Mouse (Mus musculus) CH12F3 (cell line): Measurements from ENCODE around the gene Itgb6.

Source experiments
- in situ Hi-C: fragments of 300-500 bp; cut with MboI; formaldehyde crosslinking; loops from 2 replicates; pipeline ENCODE4 v1.14.3; 2020; ENCODE audit warnings: low sequenced_read_pairs

The Itgb6 gene

GRCm38 (mm10) chr2:60722514-60722913 lies at the start of gene Itgb6:
Gene Itgb6, minus strand, starts transcription at chr2:60722643.
- in situ Hi-C loops = no loop called here

GRCm38 (mm10) chr2:60766420-60766819 lies 44.0 kb upstream of the Itgb6 start:
- in situ Hi-C loops = no loop called here

DNA sequence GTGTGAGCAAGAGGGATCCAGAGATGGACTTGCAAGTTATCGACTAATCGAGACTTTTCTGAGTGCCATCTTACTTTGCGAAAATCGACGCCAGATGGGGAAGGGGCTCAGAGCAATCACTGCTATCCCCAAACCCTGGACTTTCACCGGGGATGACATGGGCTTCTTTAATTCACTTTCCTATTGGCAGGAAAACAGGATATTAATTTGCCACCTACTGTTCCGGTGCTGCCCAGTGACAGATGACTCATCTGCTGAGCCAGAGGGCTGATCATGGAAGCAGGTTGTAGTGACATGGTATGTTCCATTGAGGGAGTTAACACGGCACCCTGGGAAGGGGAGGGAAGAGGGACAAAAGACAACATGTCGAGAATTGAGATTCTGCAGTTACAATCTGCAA lies 33.8 kb upstream of the Itgb6 start:
- in situ Hi-C loops = no loop called here

- in situ Hi-C loops = no loop called here
Measured at GRCm38 (mm10) chr2:60755101-60755500, 32.7 kb upstream of the Itgb6 start.

DNA sequence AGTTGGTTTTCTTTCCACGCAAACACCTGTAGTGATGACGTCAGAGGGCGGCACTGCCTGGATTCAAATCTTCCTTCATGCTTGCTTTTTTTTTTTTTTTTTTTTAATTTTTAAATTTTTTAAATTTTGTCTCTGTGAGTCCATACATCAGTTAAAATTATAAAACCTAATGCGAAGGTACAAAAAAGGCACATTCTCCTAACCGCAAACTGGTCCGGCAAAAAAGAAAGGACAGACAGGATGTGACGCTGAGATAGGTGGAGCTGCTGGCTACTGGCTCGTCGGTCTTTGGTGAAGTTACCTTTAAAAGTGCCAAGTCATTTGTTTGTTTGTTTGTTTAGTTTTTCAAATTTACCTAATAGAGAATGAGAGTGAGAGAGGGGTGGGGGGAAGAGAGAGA lies 28.8 kb upstream of the Itgb6 start:
- in situ Hi-C loops = no loop called here

- in situ Hi-C loops = no loop called here
Measured at GRCm38 (mm10) chr2:60750591-60750990, 28.1 kb upstream of the Itgb6 start.

- in situ Hi-C loops = loop anchor here (25.0 kb wide), 1 partner anchor 714 kb away; no protein-coding TSS in a partner anchor
Measured at GRCm38 (mm10) chr2:60748585-60748984, 26.1 kb upstream of the Itgb6 start.

GRCm38 (mm10) chr2:60747590-60747989 lies 25.1 kb upstream of the Itgb6 start:
- in situ Hi-C loops = loop anchor here (25.0 kb wide), 1 partner anchor 715 kb away; no protein-coding TSS in a partner anchor

DNA sequence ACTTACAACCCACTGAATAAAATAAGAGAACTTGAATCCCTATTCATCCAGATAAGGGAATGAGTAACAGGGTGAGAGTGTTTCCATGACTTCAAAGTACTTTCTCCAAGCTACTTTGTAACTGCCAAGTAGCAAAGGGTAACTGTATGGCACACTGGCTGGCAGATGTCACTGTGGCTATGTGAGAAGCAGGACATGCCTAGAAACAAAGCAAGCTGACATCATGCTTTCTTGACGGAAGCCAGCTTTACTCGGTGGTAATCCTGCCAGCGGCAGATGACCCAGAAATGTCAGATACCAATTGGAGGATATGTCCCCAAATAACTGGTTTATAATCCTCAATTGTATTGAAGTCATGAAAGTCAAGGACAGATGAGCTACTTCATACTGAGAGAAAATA lies 22.2 kb upstream of the Itgb6 start:
- in situ Hi-C loops = loop anchor here (25.0 kb wide), 1 partner anchor 718 kb away; no protein-coding TSS in a partner anchor

- in situ Hi-C loops = loop anchor here (25.0 kb wide), 1 partner anchor 723 kb away; no protein-coding TSS in a partner anchor
Measured at GRCm38 (mm10) chr2:60739389-60740137, 17.1 kb upstream of the Itgb6 start.

DNA sequence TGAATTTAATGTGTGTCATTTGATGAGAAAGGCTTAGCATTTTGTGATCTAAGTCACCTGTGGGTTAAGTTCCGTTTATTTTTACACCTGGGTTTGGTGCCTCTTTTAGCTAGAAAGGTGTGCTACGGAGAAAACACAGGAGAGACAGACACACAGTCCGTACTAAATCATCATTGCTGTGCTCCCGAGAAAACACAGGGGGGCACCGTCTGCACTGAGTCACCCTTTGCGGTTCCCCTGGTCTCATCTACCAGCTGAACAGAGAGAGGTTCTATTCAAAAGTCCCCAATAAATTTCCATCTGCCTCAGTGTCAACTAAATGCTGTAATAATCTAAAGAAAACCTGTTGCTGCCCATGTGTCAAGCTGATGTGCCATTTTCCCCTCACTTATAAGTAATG lies 8.5 kb upstream of the Itgb6 start:
- in situ Hi-C loops = loop anchor here (25.0 kb wide), 1 partner anchor 731 kb away; no protein-coding TSS in a partner anchor

- in situ Hi-C loops = loop anchor here (25.0 kb wide), 1 partner anchor 732 kb away; no protein-coding TSS in a partner anchor
Measured at GRCm38 (mm10) chr2:60730024-60730423, 7.6 kb upstream of the Itgb6 start.

GRCm38 (mm10) chr2:60728902-60729585 lies 6.6 kb upstream of the Itgb6 start:
- in situ Hi-C loops = loop anchor here (25.0 kb wide), 1 partner anchor 733 kb away; no protein-coding TSS in a partner anchor

GRCm38 (mm10) chr2:60724660-60725059 lies 2.2 kb upstream of the Itgb6 start:
- in situ Hi-C loops = loop anchor here (25.0 kb wide), 1 partner anchor 738 kb away; no protein-coding TSS in a partner anchor

GRCm38 (mm10) chr2:60722967-60723366 lies 524 bp upstream of the Itgb6 start:
- in situ Hi-C loops = no loop called here

DNA sequence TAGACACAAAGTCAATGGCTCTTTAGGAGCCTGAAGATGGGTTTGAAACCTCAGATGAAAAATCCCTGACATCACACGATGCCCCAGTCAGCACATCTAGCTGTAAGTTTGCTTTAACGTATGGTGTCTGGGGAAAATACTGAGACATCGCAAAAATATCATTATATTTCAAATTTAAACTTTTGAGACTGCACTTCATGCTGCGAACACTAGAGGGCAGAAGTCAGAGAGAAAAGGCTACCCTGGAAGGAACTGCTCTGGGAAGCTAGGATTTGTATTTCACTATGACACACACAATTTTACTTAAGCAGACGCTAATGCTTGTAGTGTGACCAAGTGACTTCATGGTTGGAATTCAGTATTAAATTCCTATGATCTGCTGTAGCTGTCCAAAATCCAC lies 1.5 kb downstream of the Itgb6 start:
- in situ Hi-C loops = no loop called here

DNA sequence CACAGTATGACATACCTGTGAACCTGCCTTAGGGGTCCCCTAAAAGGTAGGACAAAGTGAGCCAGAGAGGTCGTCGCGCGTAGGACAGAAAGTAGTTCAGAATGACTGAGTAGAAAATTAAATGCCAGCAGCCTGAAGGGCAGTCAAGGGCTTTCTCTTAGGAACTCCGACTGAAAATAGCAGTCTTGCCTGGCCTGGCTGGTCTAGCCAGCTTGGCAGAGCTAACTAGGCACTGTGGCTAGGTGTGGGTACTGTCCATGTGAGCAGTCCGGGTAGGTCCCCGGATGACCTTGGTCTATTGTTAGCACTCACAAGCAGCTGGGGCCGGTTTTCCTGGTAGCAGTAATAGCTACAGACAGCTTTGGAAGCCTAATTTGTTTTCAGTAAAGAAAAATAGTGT lies 2.2 kb downstream of the Itgb6 start:
- in situ Hi-C loops = no loop called here

DNA sequence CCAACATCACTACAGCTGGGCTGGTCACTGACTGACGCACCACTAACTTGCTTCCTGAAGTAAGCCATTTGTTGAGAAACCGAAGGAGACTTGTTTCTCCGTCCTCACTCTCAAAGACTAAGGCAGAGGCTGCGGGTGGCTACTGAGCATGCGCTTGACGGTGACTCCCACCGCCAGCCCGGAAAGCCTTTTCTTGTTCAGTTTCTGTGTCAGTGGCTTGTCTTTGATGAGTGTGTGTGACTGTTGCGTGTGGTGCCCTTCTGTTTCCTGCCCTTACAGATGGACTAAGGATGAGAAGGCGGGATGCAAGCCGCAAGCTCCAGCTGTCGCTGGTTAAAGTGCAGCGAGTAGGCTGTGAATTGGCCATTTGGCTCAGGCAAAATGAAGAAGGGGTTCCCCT lies 5.1 kb downstream of the Itgb6 start:
- in situ Hi-C loops = no loop called here

- in situ Hi-C loops = no loop called here
Measured at GRCm38 (mm10) chr2:60716549-60716948, 5.9 kb downstream of the Itgb6 start.

DNA sequence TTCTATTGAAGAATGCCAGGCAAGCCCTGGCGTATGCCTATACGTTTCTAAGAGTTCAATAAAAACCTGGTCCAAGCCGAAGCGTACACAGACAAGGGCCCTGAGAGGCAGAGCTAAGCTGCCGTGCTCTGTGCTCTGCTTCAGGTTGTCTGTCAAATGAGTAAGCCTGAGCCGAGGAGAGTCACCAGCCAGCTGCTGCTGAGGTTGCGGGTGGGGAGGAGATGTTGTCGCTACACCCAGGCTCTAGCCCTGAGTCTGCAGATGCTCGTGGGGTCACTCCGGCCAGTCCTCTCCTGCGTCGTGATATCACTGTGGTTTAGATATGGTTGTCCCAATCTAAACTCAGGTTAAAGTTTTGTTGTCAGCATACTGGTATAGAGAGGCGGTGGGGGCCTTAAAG lies 6.7 kb downstream of the Itgb6 start:
- in situ Hi-C loops = no loop called here

DNA sequence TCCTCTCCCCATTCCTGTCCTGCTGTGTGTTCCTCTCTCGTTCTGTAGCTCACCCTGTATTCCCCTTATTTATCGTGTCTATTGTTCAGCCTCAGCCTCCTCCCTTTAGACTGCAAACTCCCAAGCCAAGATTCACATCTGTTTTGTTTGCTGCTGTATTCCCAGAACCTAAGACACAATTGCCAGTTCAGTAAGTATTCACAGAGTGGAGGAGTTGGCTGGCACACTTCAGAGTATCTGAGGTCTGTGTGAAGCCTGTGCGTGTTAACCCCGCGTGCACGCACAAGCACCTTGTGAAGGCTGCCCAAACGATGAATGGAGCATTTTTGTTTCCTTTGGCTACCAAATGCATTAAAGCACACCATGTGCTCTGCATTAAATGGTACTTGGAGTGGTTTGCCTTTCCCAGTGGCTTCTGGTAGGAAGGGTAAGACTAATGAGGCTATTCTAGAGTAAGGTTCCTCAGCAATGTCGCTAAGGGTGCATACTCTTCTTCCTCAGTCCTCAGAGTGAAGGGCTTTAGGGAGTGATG lies 7.4 kb downstream of the Itgb6 start:
- in situ Hi-C loops = no loop called here

GRCm38 (mm10) chr2:60714475-60714874 lies 8.0 kb downstream of the Itgb6 start:
- in situ Hi-C loops = no loop called here
